Mouse (Mus musculus) heart, adult 2 months (tissue): ENCODE results near the gene Lypla2. TPM values are rescaled to one million over a fixed set of nuclear protein-coding genes. Genes with fewer than 3 reads are reported as not detected.
A peak's percentile ranks its signal among the peaks of the same experiment; 100 is the strongest.

ENCODE experiments used
- DNase-seq, 2 experiments: peaks; one replicate each; pipeline ENCODE4 v3.0.0; 2021
- H3K27ac ChIP-seq: fragments of 200-600 bp; 2 replicates; pipeline ENCODE4 v1.8.1; 2022
- H3K27me3 ChIP-seq: fragments of 200-500 bp; 2 replicates; pipeline ENCODE4 v1.6.1; 2012; ENCODE audit warnings: mild to moderate bottlenecking, low read length, inconsistent platforms, mixed read lengths; ENCODE audit not compliant: control insufficient read depth, insufficient read depth
- H3K36me3 ChIP-seq: fragments of 200-500 bp; 2 replicates; pipeline ENCODE4 v1.6.1; 2012; ENCODE audit warnings: low read length, inconsistent platforms; ENCODE audit not compliant: control insufficient read depth, insufficient read depth
- H3K4me1 ChIP-seq: fragments of 200-500 bp; 2 replicates; pipeline ENCODE4 v1.6.1; 2011; ENCODE audit warnings: low read length; ENCODE audit not compliant: control insufficient read depth, insufficient read depth
- H3K4me3 ChIP-seq: fragments of 200-600 bp; 2 replicates; pipeline ENCODE4 v1.8.1; 2022
- H3K79me2 ChIP-seq: fragments of 200-500 bp; replicated peaks from 2 replicates; pipeline ENCODE4 v1.6.1; 2012; ENCODE audit warnings: mild to moderate bottlenecking, inconsistent platforms, low read length, moderate library complexity, mixed read lengths; ENCODE audit not compliant: control insufficient read depth, insufficient read depth
- H3K9ac ChIP-seq: fragments of 200-500 bp; 2 replicates; pipeline ENCODE4 v1.6.1; 2012; ENCODE audit warnings: low read depth, mild to moderate bottlenecking, control low read depth, inconsistent platforms, low read length, mixed read lengths
- CTCF ChIP-seq: fragments of 200-600 bp; IDR thresholded peaks from 2 replicates; pipeline ENCODE4 v1.8.1; 2022; ENCODE audit warnings: antibody characterized with exemption, mild to moderate bottlenecking, moderate library complexity
- EP300 ChIP-seq: fragments of 200-500 bp; IDR thresholded peaks from 2 replicates; pipeline ENCODE4 v1.6.1; 2011; ENCODE audit warnings: low read depth, low read length, control low read depth; ENCODE audit not compliant: insufficient read depth
- POLR2A ChIP-seq: fragments of 200-500 bp; IDR thresholded peaks from 2 replicates; pipeline ENCODE4 v1.6.1; 2011; ENCODE audit warnings: mild to moderate bottlenecking, low read depth, low read length, control low read depth; ENCODE audit not compliant: insufficient read depth
- WGBS: fragments of 180-500 bp; shearing (Covaris S2); methylation state at CpG from one replicate; pipeline ENCODE4 v1.1.7; 2018; 5-methylcytosine and 5-hydroxymethylcytosine counted together
- intact Hi-C: fragments of 180-260 bp; cut with DNase I; formaldehyde crosslinking; loops from one replicate; pipeline ENCODE4 v1.15.1; 2025
- polyA plus RNA-seq: library from polyadenylated mRNA; depleted of rRNA; stranded (reverse); fragments of >200 nt; gene quantifications from 2 replicates; pipeline ENCODE4 v1.2.3, GENCODE M21; 2012
- total RNA-seq, 2 experiments: library from RNA; stranded (reverse); gene quantifications; 2 replicates each; pipeline ENCODE4 v1.2.3; 2021

The Lypla2 gene
- total and polyA plus RNA-seq, 3 experiments, result 35.9 to 52.2 (median 37.1) TPM

DNA sequence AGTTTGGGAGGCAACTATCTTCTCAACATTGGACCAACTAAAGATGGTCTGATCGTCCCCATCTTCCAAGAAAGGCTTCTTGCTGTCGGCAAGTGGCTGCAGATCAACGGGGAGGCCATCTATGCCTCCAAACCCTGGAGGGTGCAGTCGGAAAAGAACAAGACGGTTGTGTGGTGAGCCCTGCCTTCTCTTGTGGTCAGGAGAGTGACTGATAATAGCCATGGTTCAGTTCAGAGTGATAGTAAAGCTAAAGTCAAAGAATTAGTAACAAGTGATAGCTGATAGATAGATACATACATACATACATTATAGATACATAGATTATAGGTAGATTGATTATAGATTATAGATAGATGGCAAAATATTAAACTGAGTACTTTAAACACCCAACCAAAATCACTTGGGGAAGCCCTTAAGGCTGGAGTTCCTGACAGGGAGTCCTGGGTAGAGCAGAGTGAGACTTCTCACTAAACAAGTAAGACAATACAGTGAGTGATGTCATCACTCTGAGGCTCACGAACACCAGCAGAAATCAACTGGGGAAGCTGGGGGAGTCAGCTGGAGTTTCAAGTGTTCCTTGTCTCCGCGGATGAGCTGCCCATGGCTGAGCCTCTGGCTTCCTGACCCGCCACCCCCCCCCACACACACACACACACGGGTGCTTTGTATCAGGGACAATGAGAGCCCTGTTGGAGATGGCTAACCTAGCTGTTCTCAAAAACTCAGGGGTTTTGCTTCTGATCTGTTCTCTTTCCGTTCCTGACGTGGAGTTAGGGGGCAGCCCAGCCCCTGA lies 37.5 kb downstream of the Lypla2 start:
- TF ChIP-seq POLR2A (no peak), EP300 (no peak), CTCF (no peak)
- H3K79me2 ChIP-seq, result no peaks in the 10 kb centered on the region
- H3K9ac ChIP-seq, result no peak overlapping the region
- H3K27me3 ChIP-seq, result no peaks in the 10 kb centered on the region
- no peaks in the 10 kb centered on the region; the same call in 1 of the 2 replicates for H3K4me1 ChIP-seq
- peak overlapping the region; percentile 9; the same call in 1 of the 2 replicates for H3K27ac ChIP-seq
- H3K36me3 ChIP-seq, result no peaks in the 10 kb centered on the region
- 49% methylated on average over 12 of the region's 12 CpGs for WGBS
- DNase-seq, result no peak
- intact Hi-C loops, result loop anchor here (5.0 kb wide), 1 partner anchor 228 kb away; no protein-coding TSS in a partner anchor
- H3K4me3 ChIP-seq, result no peak overlapping the region

- H3K4me1 ChIP-seq, result no peaks in the 10 kb centered on the region; the same call in 1 of the 2 replicates
- TF ChIP-seq CTCF, result peak; percentile 79
- 0 out of 2 replicates have a peak, but pooled peaks have one; percentile 40 for TF ChIP-seq EP300
- TF ChIP-seq POLR2A, result no peak
- H3K4me3 ChIP-seq, result no peak overlapping the region
- DNase-seq, result no peak
- no peaks in the 10 kb centered on the region for H3K79me2 ChIP-seq
- WGBS, result 71% methylated on average over 5 of the region's 5 CpGs
- H3K9ac ChIP-seq, result no peak overlapping the region
- H3K27ac ChIP-seq, result no peak overlapping the region
- H3K27me3 ChIP-seq, result no peaks in the 10 kb centered on the region
- no peaks in the 10 kb centered on the region for H3K36me3 ChIP-seq
- intact Hi-C loops, result loop anchor here (2.0 to 5.0 kb wide), 2 partner anchors 41 to 225 kb away; no protein-coding TSS in a partner anchor
These were observed 40.6 kb downstream of the Lypla2 start for GRCm38 (mm10) chr4:135931832-135932231.

GRCm38 (mm10) chr4:135930239-135930638 lies 42.2 kb downstream of the Lypla2 start:
- Histone ChIP-seq H3K36me3 (no peaks in the 10 kb centered on the region), H3K4me1 (no peaks in the 10 kb centered on the region), H3K79me2 (no peaks in the 10 kb centered on the region), H3K9ac (no peak overlapping the region), H3K27ac (no peak overlapping the region), H3K27me3 (no peaks in the 10 kb centered on the region), H3K4me3 (no peak overlapping the region)
- TF ChIP-seq EP300 (no peak), CTCF (no peak), POLR2A (no peak)
- WGBS, result 93% methylated on average over 8 of the region's 8 CpGs
- intact Hi-C loops, result loop anchor here (2.0 to 5.0 kb wide), 2 partner anchors 39 to 223 kb away; no protein-coding TSS in a partner anchor
- DNase-seq, result no peak

DNA sequence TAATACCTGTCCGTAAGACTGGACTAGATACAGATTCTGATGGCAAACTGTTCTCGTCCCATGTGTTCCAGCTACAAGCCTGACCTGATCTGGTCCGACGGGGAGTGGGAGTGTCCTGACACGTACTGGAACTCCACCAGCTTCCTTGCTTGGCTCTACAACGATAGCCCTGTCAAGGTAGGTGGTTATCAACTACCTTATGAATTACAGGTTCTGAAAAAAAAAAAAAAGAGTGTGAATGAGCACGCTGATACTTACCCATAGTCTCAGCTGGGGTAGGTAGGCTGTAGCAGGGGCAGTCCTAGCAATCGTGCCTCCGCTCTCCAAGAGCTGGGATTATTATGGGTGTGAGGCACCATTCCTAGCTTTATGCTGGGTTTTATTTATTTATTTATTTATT lies 42.6 kb downstream of the Lypla2 start:
- Histone ChIP-seq H3K79me2 (no peaks in the 10 kb centered on the region), H3K9ac (no peak overlapping the region), H3K27me3 (no peaks in the 10 kb centered on the region), H3K27ac (no peak overlapping the region), H3K4me1 (no peaks in the 10 kb centered on the region), H3K36me3 (no peaks in the 10 kb centered on the region), H3K4me3 (no peak overlapping the region)
- no peak for TF ChIP-seq CTCF
- TF ChIP-seq EP300, result no peak
- no peak for TF ChIP-seq POLR2A
- DNase-seq, result no peak
- WGBS, result 89% methylated on average over 9 of the region's 9 CpGs
- intact Hi-C loops, result loop anchor here (2.0 to 5.0 kb wide), 2 partner anchors 39 to 223 kb away; no protein-coding TSS in a partner anchor

GRCm38 (mm10) chr4:135929405-135929804 lies 43.0 kb downstream of the Lypla2 start:
- H3K36me3 ChIP-seq, result no peaks in the 10 kb centered on the region

DNA sequence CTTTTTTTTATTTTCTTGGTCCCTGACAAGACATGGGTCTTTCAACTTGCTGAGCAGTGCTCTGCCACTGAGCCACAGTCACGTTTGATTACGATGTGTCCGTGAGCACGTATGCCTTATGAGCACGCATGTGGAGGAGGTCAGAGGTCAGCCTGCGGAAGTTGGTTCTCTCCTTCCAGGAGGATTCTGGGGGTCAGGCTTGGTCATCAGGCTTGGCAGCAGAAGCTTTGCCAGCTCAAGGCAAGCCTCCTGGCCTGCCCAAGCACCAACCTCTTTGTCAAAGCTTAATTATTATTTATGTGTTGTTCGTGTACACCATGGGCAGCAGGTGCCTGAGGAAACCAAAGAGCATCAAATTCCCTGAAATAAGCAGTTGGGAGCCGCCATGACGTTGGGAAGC lies 44.0 kb downstream of the Lypla2 start:
- 95% methylated on average over 9 of the region's 9 CpGs for WGBS
- Histone ChIP-seq H3K4me3 (no peak overlapping the region), H3K27me3 (no peaks in the 10 kb centered on the region), H3K4me1 (no peaks in the 10 kb centered on the region), H3K79me2 (no peaks in the 10 kb centered on the region), H3K36me3 (no peaks in the 10 kb centered on the region), H3K27ac (no peak overlapping the region), H3K9ac (no peak overlapping the region)
- TF ChIP-seq EP300 (no peak), CTCF (no peak), POLR2A (no peak)
- intact Hi-C loops, result no loop called here
- no peak for DNase-seq

More at GRCm38 (mm10) chr4:135929405-135929804, 43.0 kb downstream of the Lypla2 start:
- WGBS, result 86% methylated on average over 5 of the region's 5 CpGs
- H3K79me2 ChIP-seq, result no peaks in the 10 kb centered on the region
- no peaks in the 10 kb centered on the region for H3K4me1 ChIP-seq
- H3K27ac ChIP-seq, result no peak overlapping the region
- no peak overlapping the region for H3K4me3 ChIP-seq
- H3K9ac ChIP-seq, result no peak overlapping the region
- DNase-seq, result no peak
- intact Hi-C loops, result no loop called here
- TF ChIP-seq POLR2A (no peak), EP300 (no peak), CTCF (no peak)
- no peaks in the 10 kb centered on the region for H3K27me3 ChIP-seq
